Comparison of ENCODE assay signal across 25 mouse cellular contexts in the genomic region with DNA sequence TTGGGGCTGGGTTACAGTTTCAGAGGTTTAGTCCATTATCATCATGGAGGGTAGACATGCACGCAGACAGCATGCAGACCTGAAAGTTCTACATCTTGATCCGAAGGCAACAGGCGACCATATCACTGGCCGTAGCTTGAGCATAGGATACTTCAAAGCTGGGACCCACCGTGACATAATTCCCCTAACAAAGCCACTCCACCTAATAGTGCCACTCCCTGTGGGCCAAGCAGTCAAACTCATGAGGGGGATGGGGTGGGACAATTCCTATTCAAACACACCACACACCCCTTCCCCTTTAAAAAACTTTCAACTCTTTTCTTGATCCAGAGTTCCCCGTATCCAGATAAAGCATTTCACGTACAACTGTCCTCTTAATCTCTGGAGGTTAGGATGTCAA. TPM values are rescaled to one million over a fixed set of nuclear protein-coding genes. Genes with fewer than 3 reads are reported as not detected.
"Had no signal": no experiment of that assay in that cellular context is flagged by ENCODE, and none has a peak within 500 bp of the region (broad histone marks: within the 10 kb centered on the region; RNA-seq: fewer than 3 reads in every experiment).

No protein-coding gene starts in this region.

- H3K4me2 ChIP-seq: liver, embryonic 13.5 days; liver, embryonic 15.5 days; lung, embryonic 15.5 days; midbrain, embryonic 11.5 days; midbrain, embryonic 13.5 days; midbrain, embryonic 15.5 days had no signal

- H3K9ac ChIP-seq: liver, embryonic 13.5 days; liver, embryonic 15.5 days; liver, postnatal 0 days; lung, embryonic 15.5 days; midbrain, embryonic 13.5 days; midbrain, embryonic 15.5 days had no signal

- H3K4me3 ChIP-seq: liver, embryonic 13.5 days; liver, embryonic 15.5 days; lung, embryonic 15.5 days; megakaryocyte, embryonic 14.5 days; midbrain, embryonic 13.5 days; midbrain, embryonic 15.5 days had no signal

- ATAC-seq: liver, postnatal 0 days; lung, postnatal 0 days; midbrain, embryonic 13.5 days; midbrain, embryonic 15.5 days had no signal

- H3K36me3 ChIP-seq: liver, embryonic 13.5 days; liver, embryonic 15.5 days; lung, embryonic 15.5 days; midbrain, embryonic 13.5 days; midbrain, embryonic 15.5 days had no signal

- H3K27ac ChIP-seq: liver, embryonic 13.5 days; liver, embryonic 15.5 days; lung, embryonic 15.5 days; macrophage; midbrain, embryonic 13.5 days; midbrain, embryonic 15.5 days had no signal

- H3K9me3 ChIP-seq: liver, embryonic 13.5 days; liver, embryonic 15.5 days; lung, embryonic 15.5 days; megakaryocyte, embryonic 14.5 days; midbrain, embryonic 13.5 days; midbrain, embryonic 15.5 days had no signal

- DNase-seq: liver, embryonic 13.5 days; liver, postnatal 0 days; lung, adult 2 months; lung, postnatal 14 days; lung, postnatal 36 days; right cerebral cortex, postnatal 14 days; thymus, adult 2 months; thymus, postnatal 25 days; thymus, postnatal 4 days had no signal

- H3K27me3 ChIP-seq: liver, embryonic 13.5 days; liver, embryonic 15.5 days; lung, embryonic 15.5 days; megakaryocyte, embryonic 14.5 days; midbrain, embryonic 13.5 days; midbrain, embryonic 15.5 days had no signal

- H3K4me1 ChIP-seq: liver, embryonic 13.5 days; liver, embryonic 15.5 days; lung, embryonic 15.5 days; megakaryocyte, embryonic 14.5 days; midbrain, embryonic 13.5 days; midbrain, embryonic 15.5 days had no signal

RNA-seq across cellular contexts. Expression of gene Zfp42, which starts 23.5 kb away (rescaled TPM):
- total RNA-seq: megakaryocyte progenitor cell, adult 5-6 weeks; midbrain, postnatal 0 days; monocyte, adult 5-6 weeks; neutrophil, adult 5-6 weeks had no signal
- polyA plus RNA-seq: liver, embryonic 13.5 days; liver, embryonic 15.5 days; liver, postnatal 0 days; lung, adult 2 months; lung, embryonic 15.5 days; lung, postnatal 0 days; macrophage; midbrain, embryonic 13.5 days; midbrain, embryonic 15.5 days; midbrain, postnatal 0 days; neural tube, embryonic 11.5 days; spleen, adult 2 months; stomach, embryonic 14.5 days; stomach, embryonic 16.5 days; thymus, adult 2 months had no signal
